Mouse (Mus musculus): Measurements from ENCODE around the gene Sec63. TPM values are rescaled to one million over a fixed set of nuclear protein-coding genes. Genes with fewer than 3 reads are reported as not detected.

Gene Sec63
- polyA plus RNA-seq, 1 experiment, result 22.7 TPM

- Histone ChIP-seq H3K27me3 (ENCODE audit: control insufficient read depth, insufficient read depth, insufficient read length) (peaks cover 9% of the 10 kb centered on the region), H3K36me3 (ENCODE audit: control insufficient read depth, insufficient read depth) (no peaks in the 10 kb centered on the region), H3ac (ENCODE audit: control insufficient read depth, insufficient read length) (no peak overlapping the region), H3K4me2 (ENCODE audit: low read depth) (no peak overlapping the region), H3K4me3 (no peak overlapping the region), H3K79me2 (ENCODE audit: control insufficient read depth, insufficient read depth) (no peaks in the 10 kb centered on the region)
- TF ChIP-seq POLR2A (IDR thresholded peaks at IDR 0.05; ENCODE audit: insufficient read length, low read depth) (no peak), MAX (IDR thresholded peaks at IDR 0.05; ENCODE audit: low read depth) (no peak), E2F4 (IDR thresholded peaks at IDR 0.05; ENCODE audit: insufficient read depth) (no peak), CEBPB (IDR thresholded peaks at IDR 0.05; ENCODE audit: insufficient read depth, poor library complexity, severe bottlenecking) (no peak), REST (IDR thresholded peaks at IDR 0.05; ENCODE audit: insufficient read depth, insufficient read length) (no peak), SRF (IDR thresholded peaks at IDR 0.05; ENCODE audit: control insufficient read depth, insufficient read length, low read depth) (no peak), TCF3 (IDR thresholded peaks at IDR 0.05; ENCODE audit: insufficient read length, low read depth) (no peak), USF1 (IDR thresholded peaks at IDR 0.05; ENCODE audit: low read depth) (no peak), TCF12 (IDR thresholded peaks at IDR 0.05; ENCODE audit: insufficient read depth, poor library complexity, severe bottlenecking) (no peak), MYOD1 (IDR thresholded peaks at IDR 0.05; ENCODE audit: control insufficient read depth in 1 of 3, insufficient read length in 2 of 3, low read depth in 2 of 3) (no peak), POLR2AphosphoS2 (IDR thresholded peaks at IDR 0.05; ENCODE audit: insufficient read length, low read depth) (no peak), MYOG (IDR thresholded peaks at IDR 0.05; ENCODE audit: control insufficient read depth in 1 of 3, insufficient read depth in 1 of 3, insufficient read length in 2 of 3, low read depth in 2 of 3) (no peak)
These were observed 37.7 kb upstream of the Sec63 start for GRCm38 (mm10) chr10:42723275-42724232.

GRCm38 (mm10) chr10:42729607-42730006 is 31.7 kb upstream of the Sec63 start:
- Histone ChIP-seq H3K4me3 (no peak overlapping the region), H3K4me2 (ENCODE audit: low read depth) (no peak overlapping the region), H3K27me3 (ENCODE audit: control insufficient read depth, insufficient read depth, insufficient read length) (peaks cover 6% of the 10 kb centered on the region), H3ac (ENCODE audit: control insufficient read depth, insufficient read length) (no peak overlapping the region), H3K79me2 (ENCODE audit: control insufficient read depth, insufficient read depth) (no peaks in the 10 kb centered on the region), H3K36me3 (ENCODE audit: control insufficient read depth, insufficient read depth) (no peaks in the 10 kb centered on the region)
- no peak for TF ChIP-seq POLR2A (IDR thresholded peaks at IDR 0.05; ENCODE audit: insufficient read length, low read depth)
- no peak for TF ChIP-seq MYOG (IDR thresholded peaks at IDR 0.05; ENCODE audit: control insufficient read depth in 1 of 3, insufficient read depth in 1 of 3, insufficient read length in 2 of 3, low read depth in 2 of 3)
- TF ChIP-seq POLR2AphosphoS2 (IDR thresholded peaks at IDR 0.05; ENCODE audit: insufficient read length, low read depth), result no peak
- TF ChIP-seq TCF12 (IDR thresholded peaks at IDR 0.05; ENCODE audit: insufficient read depth, poor library complexity, severe bottlenecking), result no peak
- TF ChIP-seq SRF (IDR thresholded peaks at IDR 0.05; ENCODE audit: control insufficient read depth, insufficient read length, low read depth), result no peak
- TF ChIP-seq REST (IDR thresholded peaks at IDR 0.05; ENCODE audit: insufficient read depth, insufficient read length), result no peak

- Histone ChIP-seq H3K4me2 (ENCODE audit: low read depth) (no peak overlapping the region), H3ac (ENCODE audit: control insufficient read depth, insufficient read length) (no peak overlapping the region), H3K79me2 (ENCODE audit: control insufficient read depth, insufficient read depth) (no peaks in the 10 kb centered on the region), H3K36me3 (ENCODE audit: control insufficient read depth, insufficient read depth) (no peaks in the 10 kb centered on the region), H3K27me3 (ENCODE audit: control insufficient read depth, insufficient read depth, insufficient read length) (peaks cover 6% of the 10 kb centered on the region), H3K4me3 (no peak overlapping the region)
- TF ChIP-seq CEBPB (IDR thresholded peaks at IDR 0.05; ENCODE audit: insufficient read depth, poor library complexity, severe bottlenecking), result no peak
- TF ChIP-seq TCF12 (IDR thresholded peaks at IDR 0.05; ENCODE audit: insufficient read depth, poor library complexity, severe bottlenecking), result no peak
- no peak for TF ChIP-seq SRF (IDR thresholded peaks at IDR 0.05; ENCODE audit: control insufficient read depth, insufficient read length, low read depth)
- TF ChIP-seq MAX (IDR thresholded peaks at IDR 0.05; ENCODE audit: low read depth), result no peak
- no peak for TF ChIP-seq USF1 (IDR thresholded peaks at IDR 0.05; ENCODE audit: low read depth)
- TF ChIP-seq REST (IDR thresholded peaks at IDR 0.05; ENCODE audit: insufficient read depth, insufficient read length), result no peak
- no peak for TF ChIP-seq POLR2A (IDR thresholded peaks at IDR 0.05; ENCODE audit: insufficient read length, low read depth)
- no peak for TF ChIP-seq E2F4 (IDR thresholded peaks at IDR 0.05; ENCODE audit: insufficient read depth)
- no peak for TF ChIP-seq MYOD1 (IDR thresholded peaks at IDR 0.05; ENCODE audit: control insufficient read depth in 1 of 3, insufficient read length in 2 of 3, low read depth in 2 of 3)
- no peak for TF ChIP-seq POLR2AphosphoS2 (IDR thresholded peaks at IDR 0.05; ENCODE audit: insufficient read length, low read depth)
- TF ChIP-seq MYOG (IDR thresholded peaks at IDR 0.05; ENCODE audit: control insufficient read depth in 1 of 3, insufficient read depth in 1 of 3, insufficient read length in 2 of 3, low read depth in 2 of 3), result no peak
- no peak for TF ChIP-seq TCF3 (IDR thresholded peaks at IDR 0.05; ENCODE audit: insufficient read length, low read depth)
These were observed 26.7 kb upstream of the Sec63 start for GRCm38 (mm10) chr10:42734546-42735060.

GRCm38 (mm10) chr10:42751813-42752212 is 9.5 kb upstream of the Sec63 start:
- no peaks in the 10 kb centered on the region for H3K27me3 ChIP-seq (ENCODE audit: control insufficient read depth, insufficient read depth, insufficient read length)
- TF ChIP-seq TCF3 (IDR thresholded peaks at IDR 0.05; ENCODE audit: insufficient read length, low read depth) (no peak), SRF (IDR thresholded peaks at IDR 0.05; ENCODE audit: control insufficient read depth, insufficient read length, low read depth) (no peak), REST (IDR thresholded peaks at IDR 0.05; ENCODE audit: insufficient read depth, insufficient read length) (no peak), TCF12 (IDR thresholded peaks at IDR 0.05; ENCODE audit: insufficient read depth, poor library complexity, severe bottlenecking) (no peak), POLR2AphosphoS2 (IDR thresholded peaks at IDR 0.05; ENCODE audit: insufficient read length, low read depth) (no peak), MAX (IDR thresholded peaks at IDR 0.05; ENCODE audit: low read depth) (no peak)
- H3K4me3 ChIP-seq, result no peak overlapping the region
- no peak overlapping the region for H3K4me2 ChIP-seq (ENCODE audit: low read depth)
- no peak overlapping the region for H3ac ChIP-seq (ENCODE audit: control insufficient read depth, insufficient read length)
- no peaks in the 10 kb centered on the region for H3K79me2 ChIP-seq (ENCODE audit: control insufficient read depth, insufficient read depth)
- H3K36me3 ChIP-seq (ENCODE audit: control insufficient read depth, insufficient read depth), result no peaks in the 10 kb centered on the region

Measured in myocyte (in vitro differentiated cells).